Mouse (Mus musculus): ENCODE measurements around the gene Adad2. TPM values are rescaled to one million over a fixed set of nuclear protein-coding genes. Genes with fewer than 3 reads are reported as not detected.

Gene Adad2
- polyA plus RNA-seq, 1 experiment, result 54.3 TPM

- no peak for TF ChIP-seq POLR2A (IDR thresholded peaks at IDR 0.05; ENCODE audit: control insufficient read depth, low read depth, low read length)
- TF ChIP-seq CTCF (IDR thresholded peaks at IDR 0.05; ENCODE audit: control insufficient read depth, insufficient read depth, insufficient replicate concordance, low read depth, low read length), result no peak
- Histone ChIP-seq H3K4me1 (ENCODE audit: control insufficient read depth, insufficient read depth, low read length) (peaks cover 11% of the 10 kb centered on the region), H3K36me3 (ENCODE audit: control insufficient read depth, insufficient read depth, low read length) (no peaks in the 10 kb centered on the region), H3K4me3 (ENCODE audit: control insufficient read depth, low read depth, low read length) (no peak overlapping the region), H3K27ac (ENCODE audit: control insufficient read depth, insufficient read depth, low read depth, low read length) (no peak overlapping the region), H3K27me3 (ENCODE audit: control insufficient read depth, insufficient read depth, low read length) (no peaks in the 10 kb centered on the region)
Observed at GRCm38 (mm10) chr8:119623061-119623460, 10.5 kb downstream of the Adad2 start.

GRCm38 (mm10) chr8:119623744-119624143 is 11.2 kb downstream of the Adad2 start:
- TF ChIP-seq CTCF (IDR thresholded peaks at IDR 0.05; ENCODE audit: control insufficient read depth, insufficient read depth, insufficient replicate concordance, low read depth, low read length), result no peak
- no peak for TF ChIP-seq POLR2A (IDR thresholded peaks at IDR 0.05; ENCODE audit: control insufficient read depth, low read depth, low read length)
- H3K4me1 ChIP-seq (ENCODE audit: control insufficient read depth, insufficient read depth, low read length), result peaks cover 11% of the 10 kb centered on the region
- H3K36me3 ChIP-seq (ENCODE audit: control insufficient read depth, insufficient read depth, low read length), result no peaks in the 10 kb centered on the region
- H3K27me3 ChIP-seq (ENCODE audit: control insufficient read depth, insufficient read depth, low read length), result no peaks in the 10 kb centered on the region
- no peak overlapping the region for H3K27ac ChIP-seq (ENCODE audit: control insufficient read depth, insufficient read depth, low read depth, low read length)
- H3K4me3 ChIP-seq (ENCODE audit: control insufficient read depth, low read depth, low read length), result no peak overlapping the region

- TF ChIP-seq CTCF (IDR thresholded peaks at IDR 0.05; ENCODE audit: control insufficient read depth, insufficient read depth, insufficient replicate concordance, low read depth, low read length), result no peak
- no peak for TF ChIP-seq POLR2A (IDR thresholded peaks at IDR 0.05; ENCODE audit: control insufficient read depth, low read depth, low read length)
- no peaks in the 10 kb centered on the region for H3K27me3 ChIP-seq (ENCODE audit: control insufficient read depth, insufficient read depth, low read length)
- no peak overlapping the region for H3K4me3 ChIP-seq (ENCODE audit: control insufficient read depth, low read depth, low read length)
- peaks cover 11% of the 10 kb centered on the region for H3K4me1 ChIP-seq (ENCODE audit: control insufficient read depth, insufficient read depth, low read length)
- H3K36me3 ChIP-seq (ENCODE audit: control insufficient read depth, insufficient read depth, low read length), result no peaks in the 10 kb centered on the region
- H3K27ac ChIP-seq (ENCODE audit: control insufficient read depth, insufficient read depth, low read depth, low read length), result no peak overlapping the region
Observed at GRCm38 (mm10) chr8:119624916-119625315, 12.4 kb downstream of the Adad2 start.

DNA sequence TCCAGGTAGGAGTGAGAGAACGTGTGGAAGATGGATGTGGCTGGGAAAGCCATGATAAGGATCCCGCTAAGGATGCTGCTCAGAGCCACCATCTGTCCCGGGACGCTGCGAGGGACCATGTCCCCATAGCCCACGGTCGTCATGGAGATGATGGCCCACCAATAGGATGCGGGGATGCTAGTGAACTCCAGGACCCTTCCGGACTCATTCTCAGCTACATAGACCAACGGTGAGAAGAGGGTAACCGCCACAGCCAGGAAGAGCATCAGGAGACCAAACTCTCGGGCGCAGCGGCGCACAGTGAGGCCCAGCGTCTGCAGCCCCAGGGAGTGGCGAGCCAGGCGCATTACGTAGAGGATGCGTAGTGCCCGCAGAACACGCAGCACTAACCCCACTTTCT is 13.2 kb downstream of the Adad2 start:
- peak overlapping the region; percentile 51; the same call in 1 of the 2 replicates for H3K27ac ChIP-seq (ENCODE audit: control insufficient read depth, insufficient read depth, low read depth, low read length)
- peak overlapping the region; percentile 85 for H3K4me3 ChIP-seq (ENCODE audit: control insufficient read depth, low read depth, low read length)
- peaks cover 11% of the 10 kb centered on the region for H3K4me1 ChIP-seq (ENCODE audit: control insufficient read depth, insufficient read depth, low read length)
- TF ChIP-seq POLR2A (IDR thresholded peaks at IDR 0.05; ENCODE audit: control insufficient read depth, low read depth, low read length) (peak; percentile 22; the same call in 1 of the 2 replicates), CTCF (IDR thresholded peaks at IDR 0.05; ENCODE audit: control insufficient read depth, insufficient read depth, insufficient replicate concordance, low read depth, low read length) (no peak)
- H3K27me3 ChIP-seq (ENCODE audit: control insufficient read depth, insufficient read depth, low read length), result no peaks in the 10 kb centered on the region
- no peaks in the 10 kb centered on the region for H3K36me3 ChIP-seq (ENCODE audit: control insufficient read depth, insufficient read depth, low read length)

DNA sequence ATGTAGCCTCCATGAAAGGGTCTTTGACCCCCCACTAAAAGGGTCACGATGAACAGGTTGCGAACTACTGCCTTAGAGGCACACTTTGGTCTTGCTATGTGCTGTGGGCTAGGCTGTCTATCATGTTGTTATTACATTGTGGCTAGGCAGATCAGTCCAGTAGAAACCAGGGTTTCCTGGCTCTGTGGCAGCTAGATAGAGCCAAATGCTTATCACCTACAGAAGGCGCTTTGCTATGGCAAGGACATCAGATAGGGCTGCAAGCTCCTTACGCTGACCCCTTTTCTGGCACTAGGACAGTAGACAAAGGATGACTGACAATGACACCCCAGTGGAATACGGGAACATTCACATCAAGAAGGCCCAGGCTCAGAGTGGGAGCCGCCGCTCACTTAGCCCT is 14.7 kb downstream of the Adad2 start:
- no peak overlapping the region for H3K27ac ChIP-seq (ENCODE audit: control insufficient read depth, insufficient read depth, low read depth, low read length)
- H3K27me3 ChIP-seq (ENCODE audit: control insufficient read depth, insufficient read depth, low read length), result no peaks in the 10 kb centered on the region
- H3K4me3 ChIP-seq (ENCODE audit: control insufficient read depth, low read depth, low read length), result no peak overlapping the region
- TF ChIP-seq CTCF (IDR thresholded peaks at IDR 0.05; ENCODE audit: control insufficient read depth, insufficient read depth, insufficient replicate concordance, low read depth, low read length), result no peak
- no peak for TF ChIP-seq POLR2A (IDR thresholded peaks at IDR 0.05; ENCODE audit: control insufficient read depth, low read depth, low read length)
- no peaks in the 10 kb centered on the region for H3K36me3 ChIP-seq (ENCODE audit: control insufficient read depth, insufficient read depth, low read length)
- H3K4me1 ChIP-seq (ENCODE audit: control insufficient read depth, insufficient read depth, low read length), result peaks cover 11% of the 10 kb centered on the region

DNA sequence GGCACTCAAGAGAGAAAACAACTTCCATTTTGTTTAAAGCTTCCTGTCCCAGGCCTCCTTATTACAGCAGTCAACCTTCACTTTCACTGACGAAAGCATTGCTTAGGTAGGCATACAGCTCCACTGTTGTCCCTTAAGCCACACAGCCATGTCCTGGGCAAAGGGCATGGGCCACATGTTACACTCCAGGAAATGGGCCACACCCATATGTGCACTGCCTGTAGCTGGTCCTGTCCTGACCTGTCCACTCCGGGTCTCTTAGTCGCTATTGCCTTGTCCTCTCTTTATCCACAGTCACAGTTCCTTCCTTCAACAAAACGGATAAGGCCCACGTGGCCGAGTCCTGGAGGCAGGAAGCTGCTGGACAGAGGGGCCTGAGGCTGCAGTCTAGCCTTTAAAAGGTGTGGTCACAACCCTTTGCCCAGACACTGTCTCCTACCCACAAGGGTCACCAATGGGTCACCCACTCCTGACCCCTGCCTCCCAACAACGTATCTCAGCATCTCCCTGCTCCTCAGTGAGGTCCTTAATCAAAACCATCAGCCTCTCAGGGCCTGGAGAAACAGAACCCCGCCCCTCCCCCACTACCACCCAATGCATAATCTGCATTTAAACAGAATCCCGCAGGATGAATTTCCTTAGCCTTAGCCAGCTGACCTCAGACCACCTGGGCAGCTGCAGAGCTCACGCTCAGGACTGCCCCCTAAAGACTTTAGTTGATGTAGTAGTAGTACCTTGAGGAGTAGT is 15.2 kb downstream of the Adad2 start:
- no peak overlapping the region for H3K4me3 ChIP-seq (ENCODE audit: control insufficient read depth, low read depth, low read length)
- H3K4me1 ChIP-seq (ENCODE audit: control insufficient read depth, insufficient read depth, low read length), result peaks cover 14% of the 10 kb centered on the region
- no peaks in the 10 kb centered on the region for H3K27me3 ChIP-seq (ENCODE audit: control insufficient read depth, insufficient read depth, low read length)
- no peaks in the 10 kb centered on the region for H3K36me3 ChIP-seq (ENCODE audit: control insufficient read depth, insufficient read depth, low read length)
- no peak overlapping the region for H3K27ac ChIP-seq (ENCODE audit: control insufficient read depth, insufficient read depth, low read depth, low read length)
- TF ChIP-seq POLR2A (IDR thresholded peaks at IDR 0.05; ENCODE audit: control insufficient read depth, low read depth, low read length), result no peak
- TF ChIP-seq CTCF (IDR thresholded peaks at IDR 0.05; ENCODE audit: control insufficient read depth, insufficient read depth, insufficient replicate concordance, low read depth, low read length), result no peak

DNA sequence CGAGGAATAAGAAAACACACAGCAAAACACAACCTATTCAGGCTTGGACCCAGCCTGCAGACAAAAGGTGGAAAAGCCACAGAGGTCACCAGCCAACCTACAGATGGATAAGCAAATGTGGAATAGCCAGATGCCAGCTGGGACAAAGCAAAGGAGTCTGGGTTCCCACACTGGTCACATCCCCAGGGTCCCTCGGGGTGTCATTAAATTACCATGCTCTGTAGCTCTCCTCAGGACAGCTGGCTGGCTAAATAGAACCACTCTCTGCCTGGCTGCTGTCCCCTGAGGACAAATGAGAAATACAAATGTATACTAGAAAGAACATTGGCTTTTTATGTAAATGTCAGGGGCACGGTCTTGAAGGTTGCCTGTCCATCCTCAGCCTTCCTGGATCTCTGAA is 18.3 kb downstream of the Adad2 start:
- H3K4me3 ChIP-seq (ENCODE audit: control insufficient read depth, low read depth, low read length), result no peak overlapping the region
- H3K27ac ChIP-seq (ENCODE audit: control insufficient read depth, insufficient read depth, low read depth, low read length), result no peak overlapping the region
- H3K27me3 ChIP-seq (ENCODE audit: control insufficient read depth, insufficient read depth, low read length), result no peaks in the 10 kb centered on the region
- peaks cover 13% of the 10 kb centered on the region for H3K4me1 ChIP-seq (ENCODE audit: control insufficient read depth, insufficient read depth, low read length)
- no peak for TF ChIP-seq POLR2A (IDR thresholded peaks at IDR 0.05; ENCODE audit: control insufficient read depth, low read depth, low read length)
- no peak for TF ChIP-seq CTCF (IDR thresholded peaks at IDR 0.05; ENCODE audit: control insufficient read depth, insufficient read depth, insufficient replicate concordance, low read depth, low read length)
- H3K36me3 ChIP-seq (ENCODE audit: control insufficient read depth, insufficient read depth, low read length), result no peaks in the 10 kb centered on the region
